Mouse (Mus musculus) spleen, adult 2 months (tissue): ENCODE results near the gene Slc38a2.

ENCODE experiments used
- CTCF ChIP-seq: fragments of 200-500 bp; IDR thresholded peaks from 2 replicates; pipeline ENCODE4 v1.5.1; 2011; ENCODE audit warnings: mild to moderate bottlenecking, inconsistent platforms; ENCODE audit not compliant: insufficient read depth, insufficient read length, insufficient replicate concordance; ENCODE audit errors: extremely low read depth
- POLR2A ChIP-seq: fragments of 200-500 bp; IDR thresholded peaks from 2 replicates; pipeline ENCODE4 v1.6.1; 2011; ENCODE audit warnings: low read depth, low read length, inconsistent platforms

DNA sequence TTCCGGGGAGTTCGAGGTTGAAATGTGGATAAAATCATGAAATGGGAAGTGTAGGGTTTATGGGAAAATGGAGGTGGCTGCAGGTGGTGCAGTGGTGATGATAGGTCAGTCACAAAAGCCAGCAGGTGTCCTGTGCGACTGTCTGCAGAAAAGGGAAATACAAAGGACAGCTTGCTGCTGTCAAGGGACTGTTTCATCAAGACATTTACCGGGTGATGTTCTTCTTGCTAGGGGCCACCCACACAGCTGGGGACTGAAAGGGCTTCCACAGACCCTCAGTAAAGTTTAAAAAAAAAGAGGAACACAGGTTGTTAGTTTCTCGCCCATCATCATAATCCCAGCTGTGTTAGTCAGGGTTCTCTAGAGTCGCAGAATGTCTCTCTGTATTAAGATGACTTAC, 14.3 kb downstream of the Slc38a2 start:
- no peak for TF ChIP-seq POLR2A
- TF ChIP-seq CTCF: no peak
